Mouse (Mus musculus): ENCODE measurements around the gene Ifnb1.

DNA sequence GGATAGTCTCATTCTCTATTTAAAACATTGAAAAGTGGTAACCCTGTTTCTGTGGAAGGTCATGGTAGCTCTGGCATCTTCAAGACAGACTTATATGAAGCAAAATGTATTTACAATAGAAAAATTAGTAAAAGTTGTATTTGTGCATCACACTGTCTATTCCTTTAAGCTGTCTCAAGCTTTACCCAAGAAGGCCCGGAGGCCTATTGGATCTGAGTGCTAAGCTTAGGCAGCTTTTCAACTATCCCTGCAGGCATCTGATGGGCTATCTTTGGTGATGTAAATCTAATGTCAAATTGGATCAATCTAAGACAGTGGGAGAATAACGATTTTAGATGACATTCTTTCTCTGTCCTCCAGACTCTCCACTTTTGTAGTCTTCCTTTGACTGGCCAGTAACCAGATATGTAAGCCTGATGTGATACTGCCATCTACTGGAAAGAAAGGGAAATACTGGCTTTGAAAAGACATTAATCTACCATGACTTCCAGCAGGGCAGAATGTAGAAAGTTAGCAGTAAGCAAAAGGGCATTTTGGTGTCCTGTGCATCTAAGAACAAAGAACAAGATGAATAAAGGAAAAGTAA, 21.2 kb upstream of the Ifnb1 start:
- TF ChIP-seq POLR2A (IDR thresholded peaks at IDR 0.05; ENCODE audit: insufficient read length, low read depth): no peak
- no peak for TF ChIP-seq CEBPB (IDR thresholded peaks at IDR 0.05; ENCODE audit: insufficient read depth, poor library complexity, severe bottlenecking)
- no peak for TF ChIP-seq SRF (IDR thresholded peaks at IDR 0.05; ENCODE audit: control insufficient read depth, insufficient read length, low read depth)
- no peak for TF ChIP-seq MAX (IDR thresholded peaks at IDR 0.05; ENCODE audit: low read depth)
- no peak for TF ChIP-seq POLR2AphosphoS2 (IDR thresholded peaks at IDR 0.05; ENCODE audit: insufficient read length, low read depth)
